Mouse (Mus musculus): ENCODE data around the gene Atp10a.
A peak's percentile ranks its signal among the peaks of the same experiment; 100 is the strongest.

Gene Atp10a

GRCm38 (mm10) chr7:58690069-58690923, 34.3 kb downstream of the Atp10a start:
- no peak for DNase-seq (ENCODE audit: low spot score in 2 of 2)

- DNase-seq (ENCODE audit: low spot score in 2 of 2) = no peak
Measured at GRCm38 (mm10) chr7:58690997-58691596, 35.1 kb downstream of the Atp10a start.

- no peak for DNase-seq (ENCODE audit: low spot score in 2 of 2)
Measured at GRCm38 (mm10) chr7:58692704-58693103, 36.7 kb downstream of the Atp10a start.

- DNase-seq (ENCODE audit: low spot score in 2 of 2) = no peak
Measured at GRCm38 (mm10) chr7:58693342-58693741, 37.4 kb downstream of the Atp10a start.

- no peak for DNase-seq (ENCODE audit: low spot score in 2 of 2)
Measured at GRCm38 (mm10) chr7:58695661-58696060, 39.7 kb downstream of the Atp10a start.

- DNase-seq (ENCODE audit: low spot score in 2 of 2) = no peak
Measured at GRCm38 (mm10) chr7:58697092-58697491, 41.1 kb downstream of the Atp10a start.

GRCm38 (mm10) chr7:58698738-58699442, 42.9 kb downstream of the Atp10a start:
- DNase-seq (ENCODE audit: low spot score in 2 of 2) = no peak

- no peak for DNase-seq (ENCODE audit: low spot score in 2 of 2)
Measured at GRCm38 (mm10) chr7:58701311-58701710, 45.3 kb downstream of the Atp10a start.

- DNase-seq (ENCODE audit: low spot score in 2 of 2) = no peak
Measured at GRCm38 (mm10) chr7:58705158-58705557, 49.2 kb downstream of the Atp10a start.

- DNase-seq (ENCODE audit: low spot score in 2 of 2) = no peak
Measured at GRCm38 (mm10) chr7:58709306-58709705, 53.3 kb downstream of the Atp10a start.

GRCm38 (mm10) chr7:58710312-58710711, 54.3 kb downstream of the Atp10a start:
- DNase-seq (ENCODE audit: low spot score in 2 of 2) = no peak

GRCm38 (mm10) chr7:58711811-58712210, 55.8 kb downstream of the Atp10a start:
- no peak for DNase-seq (ENCODE audit: low spot score in 2 of 2)

GRCm38 (mm10) chr7:58715576-58716144, 59.7 kb downstream of the Atp10a start:
- DNase-seq (ENCODE audit: low spot score in 2 of 2) = no peak

- DNase-seq (ENCODE audit: low spot score in 2 of 2) = no peak
Measured at GRCm38 (mm10) chr7:58716626-58717025, 60.7 kb downstream of the Atp10a start.

- DNase-seq (ENCODE audit: low spot score in 2 of 2) = no peak
Measured at GRCm38 (mm10) chr7:58718556-58718955, 62.6 kb downstream of the Atp10a start.

- DNase-seq (ENCODE audit: low spot score in 2 of 2) = no peak
Measured at GRCm38 (mm10) chr7:58719218-58719938, 63.4 kb downstream of the Atp10a start.

- DNase-seq (ENCODE audit: low spot score in 2 of 2) = no peak
Measured at GRCm38 (mm10) chr7:58722250-58722649, 66.3 kb downstream of the Atp10a start.

- peak; percentile 22 to 26 for DNase-seq (ENCODE audit: low spot score in 2 of 2)
Measured at GRCm38 (mm10) chr7:58730201-58730600, 74.2 kb downstream of the Atp10a start.

GRCm38 (mm10) chr7:58730831-58731230, 74.9 kb downstream of the Atp10a start:
- no peak for DNase-seq (ENCODE audit: low spot score in 2 of 2)

- no peak for DNase-seq (ENCODE audit: low spot score in 2 of 2)
Measured at GRCm38 (mm10) chr7:58732406-58732805, 76.4 kb downstream of the Atp10a start.

GRCm38 (mm10) chr7:58733490-58733901, 77.5 kb downstream of the Atp10a start:
- no peak for DNase-seq (ENCODE audit: low spot score in 2 of 2)

Data from frontal cortex, postnatal 14 days (tissue).